Mouse (Mus musculus) olfactory bulb, adult 2 months (tissue): ENCODE measurements around the gene Insl5.

Experiments used
- CTCF ChIP-seq: fragments of 200-500 bp; IDR thresholded peaks from 2 replicates; pipeline ENCODE4 v1.5.1; 2012; ENCODE audit warnings: low read depth, mild to moderate bottlenecking, low read length, moderate library complexity; ENCODE audit not compliant: insufficient read depth
- POLR2A ChIP-seq: fragments of 200-500 bp; IDR thresholded peaks from 2 replicates; pipeline ENCODE4 v1.6.1; 2012; ENCODE audit warnings: mild to moderate bottlenecking, low read depth, low read length, moderate library complexity; ENCODE audit not compliant: insufficient read depth

GRCm38 (mm10) chr4:102986917-102987316 is 39.7 kb downstream of the Insl5 start:
- TF ChIP-seq CTCF (no peak), POLR2A (no peak)
